Mouse (Mus musculus) G1E (cell line): ENCODE results near the gene Tsen54. TPM values are rescaled to one million over a fixed set of nuclear protein-coding genes. Genes with fewer than 3 reads are reported as not detected.

Experiments used
- ATAC-seq: 2 replicates; pipeline ENCODE4 v1.8.0; 2016; ENCODE audit warnings: mild to moderate bottlenecking; ENCODE audit not compliant: insufficient number of reproducible peaks, poor library complexity, low FRiP score, severe bottlenecking; ENCODE audit errors: extremely low read depth
- DNase-seq: peaks from one replicate; pipeline ENCODE4 v3.0.0; 2012; ENCODE audit warnings: low spot score
- H3K27me3 ChIP-seq: 2 replicates; pipeline ENCODE4 v1.6.1; 2012; ENCODE audit warnings: mild to moderate bottlenecking, low read length, inconsistent platforms; ENCODE audit not compliant: insufficient read depth
- H3K36me3 ChIP-seq: replicated peaks from 2 replicates; pipeline ENCODE3; 2012; ENCODE audit warnings: mild to moderate bottlenecking, inconsistent platforms
- H3K4me1 ChIP-seq: 2 replicates; pipeline ENCODE4 v1.6.1; 2012; ENCODE audit warnings: low read depth, low read length, inconsistent platforms, mixed read lengths; ENCODE audit not compliant: insufficient read depth
- H3K4me3 ChIP-seq: 2 replicates; pipeline ENCODE4 v1.5.1; 2012; ENCODE audit warnings: low read depth, mild to moderate bottlenecking, inconsistent platforms, low read length, moderate library complexity, mixed read lengths
- H3K9me3 ChIP-seq: replicated peaks from 2 replicates; pipeline ENCODE4 v1.6.1; 2012; ENCODE audit warnings: inconsistent platforms
- CTCF ChIP-seq: IDR thresholded peaks from 2 replicates; pipeline ENCODE4 v1.5.1; 2012; ENCODE audit warnings: low read depth, low read length, inconsistent platforms, mixed read lengths
- GATA1 ChIP-seq: IDR thresholded peaks from 2 replicates; pipeline ENCODE4 v1.6.1; 2012; ENCODE audit warnings: borderline replicate concordance, low read length, inconsistent platforms, mixed read lengths
- GATA2 ChIP-seq: IDR thresholded peaks from 2 replicates; pipeline ENCODE4 v1.6.1; 2012; ENCODE audit warnings: low read depth, low read length, inconsistent platforms, borderline replicate concordance
- POLR2AphosphoS5 ChIP-seq: IDR thresholded peaks from 2 replicates; pipeline ENCODE4 v1.6.1; 2012; ENCODE audit warnings: low read depth, low read length, inconsistent platforms; ENCODE audit not compliant: insufficient replicate concordance
- TAL1 ChIP-seq: conservative IDR thresholded peaks from 2 replicates; pipeline ENCODE4 v1.6.1; 2012; ENCODE audit warnings: low read depth, low read length, inconsistent platforms, mixed read lengths
- polyA plus RNA-seq: library from polyadenylated mRNA; stranded (reverse); fragments of >175 nt; gene quantifications from 2 replicates; pipeline ENCODE4 v1.2.3, GENCODE M21; 2012
- total RNA-seq, 2 experiments: library from RNA; stranded (forward) in 1 of 2; stranded (reverse) in 1 of 2; fragments of 200-1000 nt in 1 of 2; fragments of >200 nt in 1 of 2; fragmentation: Nextera tagmentation in 1 of 2; gene quantifications; 2 replicates each; pipeline ENCODE4 v1.2.3; 2014 to 2017

Gene Tsen54
- total and polyA plus RNA-seq, 3 experiments: 6.6 to 37.5 (median 18.7) TPM

DNA sequence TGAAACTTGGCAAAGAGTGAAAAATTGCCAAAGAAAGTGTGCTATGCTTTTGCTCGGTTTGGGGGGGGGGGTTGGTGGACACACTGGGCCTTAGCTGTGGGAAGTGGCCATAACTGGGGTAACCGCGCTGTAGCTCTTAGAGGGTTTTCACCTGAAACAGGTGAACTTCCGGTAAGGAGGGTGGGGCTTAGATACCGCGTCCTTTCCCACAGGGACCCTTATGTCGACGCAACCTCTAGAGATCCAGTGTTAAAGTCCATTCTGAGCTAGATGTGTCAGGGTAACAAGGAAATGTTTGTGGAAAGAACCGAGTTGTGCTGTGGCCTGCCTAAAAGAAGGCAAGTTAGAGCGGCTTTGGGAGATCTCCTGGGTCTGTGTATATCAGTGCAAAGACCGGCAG is 10.3 kb downstream of the Tsen54 start:
- peaks cover 57% of the 10 kb centered on the region for H3K36me3 ChIP-seq

DNA sequence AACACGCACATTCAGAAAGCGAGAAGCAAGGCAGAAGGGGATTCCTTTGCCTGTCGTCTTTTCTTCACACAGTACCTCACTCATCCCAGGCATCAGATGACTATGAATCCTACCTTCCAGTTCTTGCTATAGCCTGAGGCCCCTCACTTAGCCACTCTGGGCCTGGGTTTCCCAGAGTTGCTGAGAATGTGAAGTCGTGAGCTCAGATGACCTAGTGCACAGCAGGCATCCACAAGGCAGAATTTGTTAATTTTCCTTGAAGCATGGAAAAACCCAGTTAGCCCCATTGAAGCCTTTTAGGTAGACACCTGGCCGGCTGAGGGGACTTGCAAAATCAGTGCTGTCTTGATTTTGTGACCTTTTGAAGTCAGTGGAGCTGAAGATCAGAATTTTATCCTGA is 12.0 kb downstream of the Tsen54 start:
- DNase-seq (no peak), ATAC-seq (no peak)
- no peak for TF ChIP-seq POLR2AphosphoS5
- TF ChIP-seq GATA2: no peak
- TF ChIP-seq GATA1: no peak
- TF ChIP-seq CTCF: no peak
- no peak for TF ChIP-seq TAL1
- Histone ChIP-seq H3K9me3 (no peaks in the 10 kb centered on the region), H3K36me3 (peaks cover 51% of the 10 kb centered on the region), H3K27me3 (peaks cover 9% of the 10 kb centered on the region; the same call in 1 of the 2 replicates), H3K4me1 (peaks cover 54% of the 10 kb centered on the region), H3K4me3 (no peak overlapping the region)

More for the DNA sequence above, 10.3 kb downstream of the Tsen54 start:
- Histone ChIP-seq H3K4me1 (peaks cover 48% of the 10 kb centered on the region), H3K9me3 (no peaks in the 10 kb centered on the region), H3K4me3 (peak overlapping the region; percentile 79), H3K27me3 (peaks cover 3% of the 10 kb centered on the region; the same call in 1 of the 2 replicates)
- no peak for ATAC-seq
- no peak for DNase-seq
- TF ChIP-seq GATA1 (no peak), TAL1 (no peak), CTCF (no peak), GATA2 (no peak), POLR2AphosphoS5 (no peak)

DNA sequence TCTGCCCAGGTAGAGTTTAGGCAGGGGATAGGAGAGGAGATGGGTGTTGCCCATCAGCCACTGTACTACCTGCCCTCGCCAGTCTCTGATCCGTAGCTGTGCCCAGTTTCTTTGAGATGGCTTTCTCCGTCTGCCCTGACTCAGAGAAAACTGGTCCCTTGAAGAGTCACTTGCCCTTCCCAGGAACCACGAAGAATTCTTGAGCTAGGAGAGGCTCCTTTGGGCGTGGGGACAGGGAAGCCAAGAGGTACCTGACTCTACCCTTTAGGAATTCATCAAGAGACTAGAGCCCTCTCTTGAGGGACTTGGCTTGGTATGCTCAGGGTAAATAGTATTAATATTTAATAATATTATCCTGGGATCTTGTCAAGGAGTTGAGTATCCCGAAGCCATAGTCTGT is 13.1 kb downstream of the Tsen54 start:
- no peak for TF ChIP-seq CTCF
- no peak for TF ChIP-seq POLR2AphosphoS5
- H3K9me3 ChIP-seq: no peaks in the 10 kb centered on the region
- peaks cover 9% of the 10 kb centered on the region; the same call in 1 of the 2 replicates for H3K27me3 ChIP-seq
- no peak overlapping the region for H3K4me3 ChIP-seq
- ATAC-seq (no peak), DNase-seq (no peak)
- peaks cover 66% of the 10 kb centered on the region for H3K4me1 ChIP-seq
- H3K36me3 ChIP-seq: peaks cover 45% of the 10 kb centered on the region

DNA sequence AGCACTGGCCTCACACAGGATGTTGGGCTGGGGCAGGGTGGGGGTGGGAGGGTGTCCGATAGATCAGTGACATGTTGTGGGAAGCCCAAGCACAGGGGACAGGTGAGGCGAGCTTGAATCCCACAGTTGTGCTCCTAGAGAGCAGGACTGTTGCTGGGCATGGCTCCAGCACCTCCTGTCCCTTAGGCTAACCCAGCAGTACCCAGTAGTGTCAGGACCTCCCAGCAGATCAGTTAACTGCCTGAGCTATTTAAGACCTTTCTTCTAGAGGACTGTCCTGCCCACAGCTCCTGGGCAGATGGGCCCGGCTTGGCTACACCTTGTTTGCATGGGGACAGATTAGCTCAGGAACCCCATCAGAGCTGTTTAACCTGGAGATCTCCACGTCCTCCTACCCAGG is 14.5 kb downstream of the Tsen54 start:
- Histone ChIP-seq H3K27me3 (peaks cover 9% of the 10 kb centered on the region; the same call in 1 of the 2 replicates), H3K4me3 (no peak overlapping the region), H3K36me3 (peaks cover 44% of the 10 kb centered on the region), H3K4me1 (peaks cover 73% of the 10 kb centered on the region), H3K9me3 (no peaks in the 10 kb centered on the region)
- no peak for TF ChIP-seq TAL1
- no peak for TF ChIP-seq GATA2
- TF ChIP-seq CTCF: no peak
- TF ChIP-seq POLR2AphosphoS5: no peak
- TF ChIP-seq GATA1: no peak
- DNase-seq (no peak), ATAC-seq (no peak)

DNA sequence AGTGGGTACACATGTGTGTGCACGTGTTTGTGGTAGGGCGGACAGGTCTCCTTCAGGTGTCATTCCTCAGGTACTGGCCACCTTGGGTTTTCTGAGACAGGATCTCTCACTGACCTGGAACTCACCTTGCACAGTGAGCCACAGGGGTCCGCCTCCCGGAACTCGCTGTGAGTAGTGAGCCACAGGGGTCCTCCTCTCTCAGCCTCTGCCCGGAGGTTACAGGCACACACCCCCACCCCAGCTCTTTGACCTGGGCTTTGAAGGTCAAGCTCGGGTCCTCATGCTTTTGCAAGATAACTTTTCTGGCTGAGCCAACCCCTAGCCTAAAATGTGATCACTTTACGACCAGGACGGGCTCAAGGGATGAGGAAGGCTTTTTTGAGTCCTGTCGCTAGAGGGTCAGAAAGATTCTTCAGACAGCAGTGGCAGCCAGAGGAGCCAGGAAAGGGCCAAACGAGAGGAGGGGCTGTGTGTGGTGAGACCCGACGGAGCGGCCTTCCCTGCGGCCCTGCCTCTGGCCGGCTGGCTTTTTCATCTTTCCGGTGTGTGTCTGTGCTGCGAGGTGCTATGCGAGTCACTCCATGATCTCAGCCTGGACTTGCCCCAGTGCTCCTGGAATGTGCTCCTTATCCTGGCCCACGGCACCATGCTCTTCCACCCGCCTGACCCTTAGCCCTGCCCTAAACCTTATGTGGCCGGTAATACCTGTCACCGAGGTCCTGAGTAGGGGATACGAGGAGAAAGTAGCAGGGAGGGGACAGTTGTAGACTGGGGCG is 16.2 kb downstream of the Tsen54 start:
- peaks cover 9% of the 10 kb centered on the region; the same call in 1 of the 2 replicates for H3K27me3 ChIP-seq
- ATAC-seq (no peak), DNase-seq (no peak)
- H3K4me3 ChIP-seq: peak overlapping the region; percentile 57; the same call in 1 of the 2 replicates
- TF ChIP-seq CTCF (no peak), TAL1 (no peak), POLR2AphosphoS5 (no peak), GATA2 (no peak), GATA1 (no peak)
- peaks cover 59% of the 10 kb centered on the region for H3K36me3 ChIP-seq
- no peaks in the 10 kb centered on the region for H3K9me3 ChIP-seq
- peaks cover 68% of the 10 kb centered on the region for H3K4me1 ChIP-seq

DNA sequence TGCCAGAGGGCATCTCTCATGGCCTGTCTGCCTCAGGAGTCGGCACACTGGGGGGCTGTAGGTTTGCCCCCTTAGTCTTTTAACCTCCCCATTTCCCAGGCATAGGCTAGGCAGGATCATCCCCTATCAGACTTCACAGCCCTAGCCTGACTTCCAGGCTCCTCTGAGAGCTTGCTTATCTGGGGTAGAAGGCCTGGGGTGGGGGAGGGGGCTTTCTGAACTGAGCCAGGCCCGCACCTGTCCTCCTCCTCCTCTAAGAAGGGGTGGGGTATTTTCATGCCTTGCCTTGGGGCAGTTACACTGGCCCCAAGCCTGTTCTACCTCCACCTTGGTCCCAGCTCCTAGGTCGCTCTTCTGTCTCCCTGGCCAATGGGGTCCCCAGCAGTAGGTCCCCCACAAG is 17.0 kb downstream of the Tsen54 start:
- ATAC-seq: peak; percentile 74
- H3K36me3 ChIP-seq: peaks cover 67% of the 10 kb centered on the region
- H3K9me3 ChIP-seq: no peaks in the 10 kb centered on the region
- peak overlapping the region; percentile 57; the same call in 1 of the 2 replicates for H3K4me3 ChIP-seq
- H3K4me1 ChIP-seq: peaks cover 70% of the 10 kb centered on the region
- H3K27me3 ChIP-seq: peaks cover 9% of the 10 kb centered on the region; the same call in 1 of the 2 replicates
- TF ChIP-seq TAL1 (peak; percentile 56; the same call in 1 of the 2 replicates), GATA2 (no peak)
- peak; percentile 63 for DNase-seq

DNA sequence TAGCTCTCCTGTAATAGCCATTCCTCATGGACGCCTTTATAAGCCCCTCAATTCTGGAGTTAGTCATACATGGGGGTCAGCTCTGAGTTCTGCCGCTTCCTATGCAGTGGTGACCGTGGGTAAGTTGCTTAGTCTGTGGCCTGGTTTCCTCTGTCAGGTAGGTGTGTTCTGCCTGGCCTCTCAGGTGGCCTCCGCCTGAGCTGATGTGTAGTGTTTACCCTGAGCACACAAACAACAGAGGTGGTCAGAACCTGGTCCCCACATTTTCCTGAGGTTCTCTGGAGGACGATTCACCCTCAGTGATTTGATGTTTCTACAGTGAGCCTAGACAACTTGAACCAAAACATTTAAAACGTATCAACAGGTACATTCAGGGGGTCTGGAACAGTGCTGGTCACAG is 17.5 kb downstream of the Tsen54 start:
- H3K27me3 ChIP-seq: peaks cover 9% of the 10 kb centered on the region; the same call in 1 of the 2 replicates
- peaks cover 72% of the 10 kb centered on the region for H3K4me1 ChIP-seq
- DNase-seq (no peak), ATAC-seq (no peak)
- peaks cover 70% of the 10 kb centered on the region for H3K36me3 ChIP-seq
- TF ChIP-seq GATA2 (no peak), GATA1 (no peak), CTCF (no peak), TAL1 (no peak), POLR2AphosphoS5 (no peak)
- H3K9me3 ChIP-seq: no peaks in the 10 kb centered on the region
- peak overlapping the region; percentile 57; the same call in 1 of the 2 replicates for H3K4me3 ChIP-seq
